Mouse (Mus musculus): Measurements from ENCODE around the gene Ecm2. TPM values are rescaled to one million over a fixed set of nuclear protein-coding genes. Genes with fewer than 3 reads are reported as not detected.

Ecm2 gene
- total and polyA plus RNA-seq, 2 experiments: 0.07 to 0.55 TPM

- peak; percentile 32 for DNase-seq (ENCODE audit: extremely low read depth, low read depth, low spot score)
- TF ChIP-seq CTCF (IDR thresholded peaks at IDR 0.05; ENCODE audit: low read depth, low read length) (peak; percentile 80), POLR2A (IDR thresholded peaks at IDR 0.05; ENCODE audit: extremely low read depth, insufficient read depth, low read length) (no peak)
- 54% methylated on average over 2 of the region's 2 CpGs for WGBS
Measured at GRCm38 (mm10) chr13:49559185-49559584, 54.6 kb downstream of the Ecm2 start.

GRCm38 (mm10) chr13:49560886-49561285 is 56.3 kb downstream of the Ecm2 start:
- Histone ChIP-seq H3K4me3 (ENCODE audit: insufficient read depth, low read depth, low read length) (no peak overlapping the region), H3K79me2 (ENCODE audit: control insufficient read depth, insufficient read depth, low read length) (no peaks in the 10 kb centered on the region), H3K27me3 (ENCODE audit: control insufficient read depth, insufficient read depth, low read length) (no peaks in the 10 kb centered on the region), H3K9ac (ENCODE audit: low read depth, low read length) (no peak overlapping the region), H3K36me3 (ENCODE audit: control insufficient read depth, insufficient read depth, low read length) (no peaks in the 10 kb centered on the region), H3K27ac (replicated peaks; ENCODE audit: insufficient read depth, low read depth, low read length) (no peak overlapping the region), H3K4me1 (ENCODE audit: control insufficient read depth, insufficient read depth, low read length) (no peaks in the 10 kb centered on the region)
- 68% methylated on average over 2 of the region's 2 CpGs for WGBS
- TF ChIP-seq CTCF (IDR thresholded peaks at IDR 0.05; ENCODE audit: low read depth, low read length) (no peak), POLR2A (IDR thresholded peaks at IDR 0.05; ENCODE audit: extremely low read depth, insufficient read depth, low read length) (no peak)
- no peak for DNase-seq (ENCODE audit: extremely low read depth, low read depth, low spot score)

More at GRCm38 (mm10) chr13:49559185-49559584, 54.6 kb downstream of the Ecm2 start:
- Histone ChIP-seq H3K79me2 (ENCODE audit: control insufficient read depth, insufficient read depth, low read length) (no peaks in the 10 kb centered on the region), H3K27ac (replicated peaks; ENCODE audit: insufficient read depth, low read depth, low read length) (no peak overlapping the region), H3K36me3 (ENCODE audit: control insufficient read depth, insufficient read depth, low read length) (no peaks in the 10 kb centered on the region), H3K27me3 (ENCODE audit: control insufficient read depth, insufficient read depth, low read length) (no peaks in the 10 kb centered on the region), H3K4me1 (ENCODE audit: control insufficient read depth, insufficient read depth, low read length) (no peaks in the 10 kb centered on the region), H3K9ac (ENCODE audit: low read depth, low read length) (no peak overlapping the region), H3K4me3 (ENCODE audit: insufficient read depth, low read depth, low read length) (no peak overlapping the region)

- H3K36me3 ChIP-seq (ENCODE audit: control insufficient read depth, insufficient read depth, low read length): no peaks in the 10 kb centered on the region
- no peak overlapping the region for H3K9ac ChIP-seq (ENCODE audit: low read depth, low read length)
- DNase-seq (ENCODE audit: extremely low read depth, low read depth, low spot score): no peak
- TF ChIP-seq CTCF (IDR thresholded peaks at IDR 0.05; ENCODE audit: low read depth, low read length) (peak; percentile 17; the same call in 1 of the 2 replicates), POLR2A (IDR thresholded peaks at IDR 0.05; ENCODE audit: extremely low read depth, insufficient read depth, low read length) (no peak)
- no peak overlapping the region for H3K4me3 ChIP-seq (ENCODE audit: insufficient read depth, low read depth, low read length)
- no peaks in the 10 kb centered on the region for H3K27me3 ChIP-seq (ENCODE audit: control insufficient read depth, insufficient read depth, low read length)
- H3K27ac ChIP-seq (replicated peaks; ENCODE audit: insufficient read depth, low read depth, low read length): no peak overlapping the region
- WGBS: 92% methylated on average over 1 of the region's 1 CpGs
- H3K79me2 ChIP-seq (ENCODE audit: control insufficient read depth, insufficient read depth, low read length): no peaks in the 10 kb centered on the region
- no peaks in the 10 kb centered on the region for H3K4me1 ChIP-seq (ENCODE audit: control insufficient read depth, insufficient read depth, low read length)
Measured at GRCm38 (mm10) chr13:49564347-49564746, 59.7 kb downstream of the Ecm2 start.

- WGBS: 62% methylated on average over 3 of the region's 3 CpGs
- TF ChIP-seq POLR2A (IDR thresholded peaks at IDR 0.05; ENCODE audit: extremely low read depth, insufficient read depth, low read length): no peak
- no peak for TF ChIP-seq CTCF (IDR thresholded peaks at IDR 0.05; ENCODE audit: low read depth, low read length)
- DNase-seq (ENCODE audit: extremely low read depth, low read depth, low spot score): peak; percentile 37
- no peaks in the 10 kb centered on the region for H3K27me3 ChIP-seq (ENCODE audit: control insufficient read depth, insufficient read depth, low read length)
- no peak overlapping the region for H3K4me3 ChIP-seq (ENCODE audit: insufficient read depth, low read depth, low read length)
- no peaks in the 10 kb centered on the region for H3K36me3 ChIP-seq (ENCODE audit: control insufficient read depth, insufficient read depth, low read length)
- no peaks in the 10 kb centered on the region for H3K4me1 ChIP-seq (ENCODE audit: control insufficient read depth, insufficient read depth, low read length)
- H3K79me2 ChIP-seq (ENCODE audit: control insufficient read depth, insufficient read depth, low read length): no peaks in the 10 kb centered on the region
- H3K27ac ChIP-seq (replicated peaks; ENCODE audit: insufficient read depth, low read depth, low read length): no peak overlapping the region
- H3K9ac ChIP-seq (ENCODE audit: low read depth, low read length): no peak overlapping the region
Measured at GRCm38 (mm10) chr13:49570371-49570770, 65.8 kb downstream of the Ecm2 start.

- WGBS: 89% methylated on average over 2 of the region's 2 CpGs
- no peak overlapping the region for H3K27ac ChIP-seq (replicated peaks; ENCODE audit: insufficient read depth, low read depth, low read length)
- no peak for DNase-seq (ENCODE audit: extremely low read depth, low read depth, low spot score)
Measured at GRCm38 (mm10) chr13:49571418-49571817, 66.8 kb downstream of the Ecm2 start.

More at GRCm38 (mm10) chr13:49571418-49571817, 66.8 kb downstream of the Ecm2 start:
- TF ChIP-seq POLR2A (IDR thresholded peaks at IDR 0.05; ENCODE audit: extremely low read depth, insufficient read depth, low read length): no peak
- no peak for TF ChIP-seq CTCF (IDR thresholded peaks at IDR 0.05; ENCODE audit: low read depth, low read length)
- Histone ChIP-seq H3K9ac (ENCODE audit: low read depth, low read length) (no peak overlapping the region), H3K36me3 (ENCODE audit: control insufficient read depth, insufficient read depth, low read length) (no peaks in the 10 kb centered on the region), H3K4me1 (ENCODE audit: control insufficient read depth, insufficient read depth, low read length) (no peaks in the 10 kb centered on the region), H3K79me2 (ENCODE audit: control insufficient read depth, insufficient read depth, low read length) (no peaks in the 10 kb centered on the region), H3K4me3 (ENCODE audit: insufficient read depth, low read depth, low read length) (no peak overlapping the region), H3K27me3 (ENCODE audit: control insufficient read depth, insufficient read depth, low read length) (no peaks in the 10 kb centered on the region)

All from liver, adult 2 months (tissue).